Mouse (Mus musculus) testis, adult 2 months (tissue): ENCODE measurements around the gene Ldah.
"Not testable (repeated sequence)": the region's sequence is repeated elsewhere in the genome, so short reads cannot be mapped to it uniquely, and the experiment has no call there.

Source experiments
- CTCF ChIP-seq: fragments of 200-500 bp; IDR thresholded peaks from 2 replicates; pipeline ENCODE4 v1.5.1; 2012; ENCODE audit warnings: low read depth, mild to moderate bottlenecking, inconsistent platforms, low read length, moderate library complexity; ENCODE audit not compliant: control insufficient read depth, insufficient read depth, insufficient replicate concordance
- POLR2A ChIP-seq: fragments of 200-500 bp; IDR thresholded peaks from 2 replicates; pipeline ENCODE4 v1.6.1; 2012; ENCODE audit warnings: low read depth, mild to moderate bottlenecking, inconsistent platforms, low read length, moderate library complexity; ENCODE audit not compliant: control insufficient read depth

- not testable (repeated sequence) for TF ChIP-seq POLR2A, CTCF
Measured at GRCm38 (mm10) chr12:8188796-8189535, 18.9 kb upstream of the Ldah start.
